Mouse (Mus musculus) stomach, embryonic 15.5 days (tissue): ENCODE results near the gene Rbm15. TPM values are rescaled to one million over a fixed set of nuclear protein-coding genes. Genes with fewer than 3 reads are reported as not detected.

ENCODE experiments used
- ATAC-seq: fragments of 200-750 bp; cut with Nextera tagmentation; 2 replicates; pipeline ENCODE4 v1.8.0; 2017; ENCODE audit warnings: low read depth, moderate number of reproducible peaks, moderate TSS enrichment; ENCODE audit not compliant: insufficient read depth, low FRiP score
- H3K27ac ChIP-seq: fragments of 300-500 bp; sonication (generic); 2 replicates; pipeline ENCODE4 v1.5.1; 2015; ENCODE audit warnings: mild to moderate bottlenecking, inconsistent platforms
- H3K27me3 ChIP-seq: fragments of 300-500 bp; sonication (generic); replicated peaks from 2 replicates; pipeline ENCODE4 v1.6.1; 2015; ENCODE audit warnings: inconsistent platforms
- H3K36me3 ChIP-seq: fragments of 300-500 bp; sonication (generic); 2 replicates; pipeline ENCODE4 v1.6.1; 2015; ENCODE audit warnings: inconsistent platforms
- H3K4me1 ChIP-seq: fragments of 300-500 bp; sonication (generic); 2 replicates; pipeline ENCODE4 v1.6.1; 2015; ENCODE audit warnings: inconsistent platforms
- H3K4me2 ChIP-seq: fragments of 300-500 bp; sonication (generic); 2 replicates; pipeline ENCODE4 v1.6.1; 2015; ENCODE audit warnings: mild to moderate bottlenecking, inconsistent platforms
- H3K4me3 ChIP-seq: fragments of 300-500 bp; sonication (generic); replicated peaks from 2 replicates; pipeline ENCODE4 v1.5.1; 2015; ENCODE audit warnings: inconsistent platforms
- H3K9ac ChIP-seq: fragments of 300-500 bp; sonication (generic); 2 replicates; pipeline ENCODE4 v1.6.1; 2015; ENCODE audit warnings: inconsistent platforms
- H3K9me3 ChIP-seq: fragments of 300-500 bp; sonication (generic); 2 replicates; pipeline ENCODE4 v1.6.1; 2016; ENCODE audit warnings: inconsistent platforms
- WGBS: fragments of 180-500 bp; shearing (Covaris S2); methylation state at CpG from one replicate; pipeline ENCODE4 v1.1.7; 2015; 5-methylcytosine and 5-hydroxymethylcytosine counted together
- polyA plus RNA-seq: library from polyadenylated mRNA; unstranded; fragments of >200 nt; fragmentation: Nextera tagmentation; extraction: Ambion mirVana; gene quantifications from 2 replicates; pipeline ENCODE4 v1.2.1, GENCODE M21; 2015

The Rbm15 gene
- polyA plus RNA-seq, 1 experiment from 2014 or later: 13.9 TPM

DNA sequence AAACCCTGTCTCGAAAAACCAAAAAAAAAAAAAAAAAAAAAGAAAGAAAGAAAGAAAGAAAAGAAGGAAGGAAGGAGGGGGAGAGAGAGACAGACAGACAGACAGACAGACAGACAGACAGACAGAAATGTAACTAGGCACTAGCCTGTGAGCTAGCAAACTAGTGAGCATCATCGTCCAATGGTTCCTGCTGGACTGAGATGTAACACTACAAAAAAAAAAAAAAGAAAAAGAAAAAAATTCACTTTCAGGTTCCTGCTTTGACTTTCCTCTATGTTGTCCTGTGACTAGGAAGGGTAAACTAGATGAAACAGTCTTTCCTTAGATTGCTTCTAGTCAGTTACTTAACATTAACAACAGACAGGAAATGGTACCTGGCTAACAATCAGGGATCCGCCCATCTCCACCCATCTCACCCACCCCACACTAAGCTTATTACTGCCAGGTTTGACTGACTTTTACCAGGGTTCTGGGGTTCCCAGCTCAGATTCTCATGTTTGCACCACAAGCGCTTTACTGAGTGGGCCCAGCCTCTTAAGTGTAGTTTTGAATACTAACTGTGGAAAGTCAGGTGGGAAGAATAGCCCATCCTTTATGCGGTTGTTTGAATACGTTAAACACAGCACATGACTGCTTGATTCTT, 22.3 kb upstream of the Rbm15 start:
- H3K4me2 ChIP-seq: no peak overlapping the region
- H3K9ac ChIP-seq: no peak overlapping the region
- ATAC-seq: no peak
- H3K36me3 ChIP-seq: no peaks in the 10 kb centered on the region
- H3K4me3 ChIP-seq: no peak overlapping the region
- H3K27me3 ChIP-seq: no peaks in the 10 kb centered on the region
- H3K4me1 ChIP-seq: peaks cover 6% of the 10 kb centered on the region; the same call in 1 of the 2 replicates
- WGBS: 89% methylated on average over 6 of the region's 6 CpGs
- H3K27ac ChIP-seq: no peak overlapping the region
- H3K9me3 ChIP-seq: no peaks in the 10 kb centered on the region

DNA sequence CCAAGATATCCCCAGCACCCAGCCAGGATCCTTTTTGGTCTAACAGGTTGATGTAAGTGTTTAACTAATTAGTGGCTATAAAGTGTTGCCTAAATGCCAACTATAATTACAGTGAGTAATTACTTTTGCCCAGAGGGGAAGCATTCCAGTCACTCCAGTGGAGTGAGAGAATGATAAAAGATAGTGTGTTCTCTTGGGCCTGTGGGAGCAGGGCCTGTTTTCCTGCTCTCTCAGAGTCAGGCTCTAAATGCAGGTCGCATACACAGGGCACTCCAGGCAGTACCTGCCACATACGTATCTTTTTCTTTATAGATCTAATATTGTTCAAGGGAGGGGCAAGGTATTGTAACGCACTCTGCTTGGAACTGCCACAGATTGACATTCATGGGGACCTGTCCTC, 18.2 kb upstream of the Rbm15 start:
- no peaks in the 10 kb centered on the region for H3K4me1 ChIP-seq
- 55% methylated on average over 3 of the region's 3 CpGs for WGBS
- H3K27ac ChIP-seq: no peak overlapping the region
- no peak overlapping the region for H3K9ac ChIP-seq
- no peaks in the 10 kb centered on the region for H3K36me3 ChIP-seq
- no peak for ATAC-seq
- no peaks in the 10 kb centered on the region for H3K9me3 ChIP-seq
- H3K4me3 ChIP-seq: no peak overlapping the region
- no peaks in the 10 kb centered on the region for H3K27me3 ChIP-seq
- H3K4me2 ChIP-seq: no peak overlapping the region

GRCm38 (mm10) chr3:107349006-107349405, 15.5 kb upstream of the Rbm15 start:
- Histone ChIP-seq H3K4me1 (no peaks in the 10 kb centered on the region), H3K27ac (no peak overlapping the region), H3K9ac (no peak overlapping the region), H3K4me3 (no peak overlapping the region), H3K36me3 (no peaks in the 10 kb centered on the region), H3K4me2 (no peak overlapping the region), H3K27me3 (no peaks in the 10 kb centered on the region), H3K9me3 (no peaks in the 10 kb centered on the region)
- ATAC-seq: no peak
- WGBS: 77% methylated on average over 3 of the region's 3 CpGs

GRCm38 (mm10) chr3:107345033-107345725, 11.7 kb upstream of the Rbm15 start:
- H3K36me3 ChIP-seq: no peaks in the 10 kb centered on the region
- H3K9me3 ChIP-seq: no peaks in the 10 kb centered on the region
- no peak overlapping the region for H3K4me3 ChIP-seq
- WGBS: 31% methylated on average over 3 of the region's 3 CpGs
- no peak for ATAC-seq
- no peaks in the 10 kb centered on the region for H3K4me1 ChIP-seq
- no peak overlapping the region for H3K4me2 ChIP-seq
- no peaks in the 10 kb centered on the region for H3K27me3 ChIP-seq
- H3K27ac ChIP-seq: no peak overlapping the region
- H3K9ac ChIP-seq: no peak overlapping the region

DNA sequence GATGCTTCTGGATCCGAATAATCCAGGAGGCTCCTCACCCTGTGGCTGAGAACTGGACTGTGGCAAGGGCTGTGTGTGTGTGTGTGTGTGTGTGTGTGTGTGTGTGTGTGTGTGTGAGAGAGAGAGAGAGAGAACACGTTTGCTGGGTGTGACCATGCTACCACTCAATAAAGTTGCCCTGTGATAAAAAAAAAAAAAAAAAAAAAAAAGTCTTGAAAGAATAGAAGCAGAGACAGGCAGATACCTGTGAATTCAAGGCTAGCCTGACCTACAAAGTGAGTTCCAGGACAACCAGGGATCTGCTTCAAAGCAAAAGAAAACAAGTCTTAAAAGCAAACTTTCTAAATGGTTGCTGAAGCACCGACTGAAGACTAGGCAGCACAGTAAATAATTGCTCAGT, 10.5 kb upstream of the Rbm15 start:
- Histone ChIP-seq H3K27ac (no peak overlapping the region), H3K4me3 (no peak overlapping the region), H3K4me1 (no peaks in the 10 kb centered on the region), H3K9me3 (no peaks in the 10 kb centered on the region), H3K4me2 (no peak overlapping the region), H3K27me3 (no peaks in the 10 kb centered on the region), H3K9ac (no peak overlapping the region), H3K36me3 (no peaks in the 10 kb centered on the region)
- WGBS: 48% methylated on average over 3 of the region's 3 CpGs
- ATAC-seq: no peak

DNA sequence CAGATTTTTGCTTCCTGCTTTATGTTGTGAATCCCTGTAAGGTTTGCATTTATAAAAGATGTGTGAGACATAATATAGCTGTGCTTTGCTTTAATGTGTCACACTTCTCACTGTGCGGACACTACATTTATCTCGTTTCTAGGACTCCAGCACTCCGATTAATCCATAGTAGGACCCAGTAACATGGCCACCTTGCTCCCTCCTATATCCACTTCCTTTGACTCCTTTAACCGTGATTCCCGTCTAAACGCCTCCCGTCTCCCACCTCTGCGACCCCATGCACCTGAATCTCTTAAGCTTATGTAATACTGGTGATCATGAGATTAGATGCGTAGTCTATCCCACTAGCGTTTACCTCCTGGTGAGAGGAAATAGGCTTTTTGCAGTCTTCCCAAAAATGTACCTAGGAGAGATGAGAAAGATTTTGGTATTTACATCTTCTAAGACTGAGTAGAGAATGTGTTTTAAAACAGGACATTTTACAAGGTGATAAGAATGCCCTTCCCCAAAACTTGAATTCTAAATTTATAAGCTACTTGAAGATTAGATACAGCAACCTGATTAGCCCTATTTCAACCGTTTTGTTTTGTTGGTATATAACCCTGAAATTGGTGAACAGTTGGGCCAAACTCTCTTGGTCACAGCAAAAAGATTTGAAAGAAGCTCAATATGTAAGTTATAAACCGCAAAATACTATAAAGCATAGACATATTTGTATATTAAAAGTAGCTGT, 895 bp upstream of the Rbm15 start:
- peak overlapping the region; percentile 75 for H3K4me2 ChIP-seq
- no peaks in the 10 kb centered on the region for H3K9me3 ChIP-seq
- peak overlapping the region; percentile 62 for H3K9ac ChIP-seq
- H3K4me3 ChIP-seq: peak overlapping the region; percentile 99
- H3K4me1 ChIP-seq: peaks cover 19% of the 10 kb centered on the region
- no peaks in the 10 kb centered on the region for H3K27me3 ChIP-seq
- 0 out of 2 replicates have a peak, but pooled peaks cover 8% of the 10 kb centered on the region for H3K36me3 ChIP-seq
- 9% methylated on average over 12 of the region's 12 CpGs for WGBS
- no peak for ATAC-seq
- H3K27ac ChIP-seq: peak overlapping the region; percentile 98

GRCm38 (mm10) chr3:107332960-107333380, 503 bp downstream of the Rbm15 start:
- Histone ChIP-seq H3K27me3 (no peaks in the 10 kb centered on the region), H3K9ac (peak overlapping the region; percentile 91), H3K4me1 (peaks cover 19% of the 10 kb centered on the region), H3K4me2 (peak overlapping the region; percentile 75), H3K36me3 (0 out of 2 replicates have a peak, but pooled peaks cover 8% of the 10 kb centered on the region), H3K4me3 (peak overlapping the region; percentile 99), H3K27ac (peak overlapping the region; percentile 98), H3K9me3 (no peaks in the 10 kb centered on the region)
- 1% methylated on average over 37 of the region's 37 CpGs for WGBS
- ATAC-seq: peak; percentile 95

DNA sequence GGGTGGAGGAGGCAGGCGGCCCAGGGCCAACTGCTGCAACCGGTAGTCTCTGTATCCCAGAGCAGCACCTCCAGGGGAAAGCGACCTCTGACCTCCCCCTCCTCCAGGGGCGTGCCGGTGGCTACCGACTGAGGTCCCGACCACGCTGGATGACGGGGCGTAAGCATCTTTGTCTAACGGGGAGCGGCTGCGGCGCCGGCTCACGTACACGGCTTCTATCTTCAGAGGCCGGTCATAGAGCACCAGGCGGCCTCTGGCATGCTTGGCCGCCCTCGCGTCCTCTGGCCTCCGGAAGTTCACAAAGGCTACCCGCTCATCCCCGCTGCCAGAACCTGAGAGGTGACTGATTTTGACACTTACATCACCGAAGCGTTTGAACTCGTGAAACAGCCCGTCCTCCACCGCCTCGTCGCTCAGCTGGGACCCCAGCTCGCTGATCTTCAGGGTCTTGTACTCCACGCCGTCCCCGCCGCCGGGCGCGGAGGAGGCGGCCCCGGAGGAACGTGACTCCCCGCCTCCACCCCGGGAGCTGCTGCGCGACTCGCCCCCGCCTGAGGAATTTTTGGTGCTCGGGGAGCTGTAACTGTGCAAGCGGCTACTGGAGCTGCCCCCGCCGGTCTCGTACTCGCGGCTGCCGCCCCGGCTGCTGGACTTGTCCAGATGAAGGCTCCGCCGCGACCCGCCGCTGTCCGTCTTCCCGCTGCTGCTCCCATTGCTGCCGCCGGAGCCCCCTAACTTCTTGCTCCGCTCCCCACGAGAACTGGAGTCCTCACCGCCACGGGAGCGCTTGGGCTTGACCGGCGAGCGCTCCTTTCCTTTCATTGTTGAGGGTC, 1.1 kb downstream of the Rbm15 start:
- WGBS: under 1% methylated on average over 75 of the region's 75 CpGs
- no peaks in the 10 kb centered on the region for H3K27me3 ChIP-seq
- H3K9ac ChIP-seq: peak overlapping the region; percentile 91
- H3K27ac ChIP-seq: peak overlapping the region; percentile 93
- ATAC-seq: no peak
- peak overlapping the region; percentile 99 for H3K4me3 ChIP-seq
- peaks cover 19% of the 10 kb centered on the region for H3K4me1 ChIP-seq
- H3K9me3 ChIP-seq: no peaks in the 10 kb centered on the region
- H3K4me2 ChIP-seq: peak overlapping the region; percentile 91
- 0 out of 2 replicates have a peak, but pooled peaks cover 8% of the 10 kb centered on the region for H3K36me3 ChIP-seq

- H3K27ac ChIP-seq: peak overlapping the region; percentile 93; the same call in 1 of the 2 replicates
- no peaks in the 10 kb centered on the region for H3K9me3 ChIP-seq
- 0 out of 2 replicates have a peak, but pooled peaks cover 8% of the 10 kb centered on the region for H3K36me3 ChIP-seq
- H3K4me3 ChIP-seq: peak overlapping the region; percentile 99
- no peak for ATAC-seq
- H3K4me2 ChIP-seq: peak overlapping the region; percentile 91
- peaks cover 19% of the 10 kb centered on the region for H3K4me1 ChIP-seq
- H3K9ac ChIP-seq: peak overlapping the region; percentile 91
- H3K27me3 ChIP-seq: no peaks in the 10 kb centered on the region
- 16% methylated on average over 17 of the region's 17 CpGs for WGBS
Measured at GRCm38 (mm10) chr3:107331746-107332126, 1.7 kb downstream of the Rbm15 start.

GRCm38 (mm10) chr3:107330503-107331424, 2.7 kb downstream of the Rbm15 start:
- Histone ChIP-seq H3K27ac (no peak overlapping the region), H3K4me1 (peaks cover 22% of the 10 kb centered on the region), H3K9me3 (no peaks in the 10 kb centered on the region), H3K9ac (no peak overlapping the region), H3K27me3 (no peaks in the 10 kb centered on the region), H3K36me3 (peaks cover 11% of the 10 kb centered on the region; the same call in 1 of the 2 replicates), H3K4me2 (peak overlapping the region; percentile 91), H3K4me3 (peak overlapping the region; percentile 99)
- ATAC-seq: no peak
- WGBS: 50% methylated on average over 28 of the region's 28 CpGs
